Mouse (Mus musculus): ENCODE measurements around the gene Kcnh4. TPM values are rescaled to one million over a fixed set of nuclear protein-coding genes. Genes with fewer than 3 reads are reported as not detected.

Gene Kcnh4
- polyA plus RNA-seq, 1 experiment = 0.38 TPM

- Histone ChIP-seq H3K27ac (ENCODE audit: insufficient read depth, low read length) (no peak overlapping the region), H3K27me3 (ENCODE audit: control insufficient read depth, insufficient read depth, low read length) (no peaks in the 10 kb centered on the region), H3K4me1 (ENCODE audit: control insufficient read depth, insufficient read depth, low read length) (peaks cover 5% of the 10 kb centered on the region; the same call in 1 of the 2 replicates), H3K4me3 (replicated peaks; ENCODE audit: insufficient read depth, low read depth, low read length) (no peak overlapping the region)
- WGBS = 22% methylated on average over 6 of the region's 6 CpGs
- TF ChIP-seq CTCF (IDR thresholded peaks at IDR 0.05; ENCODE audit: borderline replicate concordance, insufficient read depth, low read depth, low read length) (no peak), POLR2A (IDR thresholded peaks at IDR 0.05; ENCODE audit: borderline replicate concordance, insufficient read depth, low read length) (no peak)
- no peak for DNase-seq
Measured at GRCm38 (mm10) chr11:100728601-100729000, 31.1 kb downstream of the Kcnh4 start.

- TF ChIP-seq POLR2A (IDR thresholded peaks at IDR 0.05; ENCODE audit: borderline replicate concordance, insufficient read depth, low read length) (no peak), CTCF (IDR thresholded peaks at IDR 0.05; ENCODE audit: borderline replicate concordance, insufficient read depth, low read depth, low read length) (no peak)
- Histone ChIP-seq H3K27ac (ENCODE audit: insufficient read depth, low read length) (no peak overlapping the region), H3K4me1 (ENCODE audit: control insufficient read depth, insufficient read depth, low read length) (peaks cover 10% of the 10 kb centered on the region), H3K4me3 (replicated peaks; ENCODE audit: insufficient read depth, low read depth, low read length) (no peak overlapping the region), H3K27me3 (ENCODE audit: control insufficient read depth, insufficient read depth, low read length) (no peaks in the 10 kb centered on the region)
- WGBS = 97% methylated on average over 3 of the region's 3 CpGs
- no peak for DNase-seq
Measured at GRCm38 (mm10) chr11:100727201-100727600, 32.5 kb downstream of the Kcnh4 start.

GRCm38 (mm10) chr11:100724919-100725512 lies 34.7 kb downstream of the Kcnh4 start:
- Histone ChIP-seq H3K4me3 (replicated peaks; ENCODE audit: insufficient read depth, low read depth, low read length) (no peak overlapping the region), H3K27ac (ENCODE audit: insufficient read depth, low read length) (peak overlapping the region; percentile 30; the same call in 1 of the 2 replicates), H3K4me1 (ENCODE audit: control insufficient read depth, insufficient read depth, low read length) (peaks cover 19% of the 10 kb centered on the region), H3K27me3 (ENCODE audit: control insufficient read depth, insufficient read depth, low read length) (no peaks in the 10 kb centered on the region)
- TF ChIP-seq POLR2A (IDR thresholded peaks at IDR 0.05; ENCODE audit: borderline replicate concordance, insufficient read depth, low read length) (no peak), CTCF (IDR thresholded peaks at IDR 0.05; ENCODE audit: borderline replicate concordance, insufficient read depth, low read depth, low read length) (no peak)
- no peak for DNase-seq
- 49% methylated on average over 5 of the region's 5 CpGs for WGBS

- no peak overlapping the region for H3K27ac ChIP-seq (ENCODE audit: insufficient read depth, low read length)
- WGBS = 50% methylated on average over 2 of the region's 2 CpGs
- DNase-seq = no peak
- no peak overlapping the region for H3K4me3 ChIP-seq (replicated peaks; ENCODE audit: insufficient read depth, low read depth, low read length)
- H3K4me1 ChIP-seq (ENCODE audit: control insufficient read depth, insufficient read depth, low read length) = peaks cover 19% of the 10 kb centered on the region
- TF ChIP-seq POLR2A (IDR thresholded peaks at IDR 0.05; ENCODE audit: borderline replicate concordance, insufficient read depth, low read length) = no peak
- no peak for TF ChIP-seq CTCF (IDR thresholded peaks at IDR 0.05; ENCODE audit: borderline replicate concordance, insufficient read depth, low read depth, low read length)
- no peaks in the 10 kb centered on the region for H3K27me3 ChIP-seq (ENCODE audit: control insufficient read depth, insufficient read depth, low read length)
Measured at GRCm38 (mm10) chr11:100722493-100723028, 37.2 kb downstream of the Kcnh4 start.

- DNase-seq = no peak
- Histone ChIP-seq H3K27ac (ENCODE audit: insufficient read depth, low read length) (peak overlapping the region; percentile 5; the same call in 1 of the 2 replicates), H3K4me3 (replicated peaks; ENCODE audit: insufficient read depth, low read depth, low read length) (no peak overlapping the region), H3K4me1 (ENCODE audit: control insufficient read depth, insufficient read depth, low read length) (peaks cover 19% of the 10 kb centered on the region), H3K27me3 (ENCODE audit: control insufficient read depth, insufficient read depth, low read length) (no peaks in the 10 kb centered on the region)
- TF ChIP-seq CTCF (IDR thresholded peaks at IDR 0.05; ENCODE audit: borderline replicate concordance, insufficient read depth, low read depth, low read length) (no peak), POLR2A (IDR thresholded peaks at IDR 0.05; ENCODE audit: borderline replicate concordance, insufficient read depth, low read length) (no peak)
- 36% methylated on average over 8 of the region's 8 CpGs for WGBS
Measured at GRCm38 (mm10) chr11:100721776-100722492, 37.8 kb downstream of the Kcnh4 start.

GRCm38 (mm10) chr11:100721254-100721653 lies 38.5 kb downstream of the Kcnh4 start:
- no peak for TF ChIP-seq POLR2A (IDR thresholded peaks at IDR 0.05; ENCODE audit: borderline replicate concordance, insufficient read depth, low read length)
- TF ChIP-seq CTCF (IDR thresholded peaks at IDR 0.05; ENCODE audit: borderline replicate concordance, insufficient read depth, low read depth, low read length) = no peak
- WGBS = 68% methylated on average over 4 of the region's 4 CpGs
- Histone ChIP-seq H3K4me1 (ENCODE audit: control insufficient read depth, insufficient read depth, low read length) (peaks cover 19% of the 10 kb centered on the region), H3K27me3 (ENCODE audit: control insufficient read depth, insufficient read depth, low read length) (no peaks in the 10 kb centered on the region), H3K4me3 (replicated peaks; ENCODE audit: insufficient read depth, low read depth, low read length) (no peak overlapping the region), H3K27ac (ENCODE audit: insufficient read depth, low read length) (no peak overlapping the region; the same call in 1 of the 2 replicates)
- no peak for DNase-seq

- no peak for TF ChIP-seq CTCF (IDR thresholded peaks at IDR 0.05; ENCODE audit: borderline replicate concordance, insufficient read depth, low read depth, low read length)
- TF ChIP-seq POLR2A (IDR thresholded peaks at IDR 0.05; ENCODE audit: borderline replicate concordance, insufficient read depth, low read length) = no peak
- peaks cover 18% of the 10 kb centered on the region for H3K4me1 ChIP-seq (ENCODE audit: control insufficient read depth, insufficient read depth, low read length)
- peak overlapping the region; percentile 2; the same call in 1 of the 2 replicates for H3K27ac ChIP-seq (ENCODE audit: insufficient read depth, low read length)
- H3K4me3 ChIP-seq (replicated peaks; ENCODE audit: insufficient read depth, low read depth, low read length) = no peak overlapping the region
- DNase-seq = no peak
- WGBS = 68% methylated on average over 5 of the region's 5 CpGs
- H3K27me3 ChIP-seq (ENCODE audit: control insufficient read depth, insufficient read depth, low read length) = no peaks in the 10 kb centered on the region
Measured at GRCm38 (mm10) chr11:100720345-100720744, 39.4 kb downstream of the Kcnh4 start.
